Mouse (Mus musculus): ENCODE measurements around the gene Hnrnpk.
"Not testable (repeated sequence)": the region's sequence is repeated elsewhere in the genome, so short reads cannot be mapped to it uniquely, and the experiment has no call there.

Hnrnpk gene

GRCm38 (mm10) chr13:58403243-58403642 is at the start of gene Hnrnpk:
Gene Hnrnpk (minus strand): TSS chr13:58403343.
- in situ Hi-C loops (cut with MboI, MseI), result not testable (repeated sequence)

GRCm38 (mm10) chr13:58452246-58452645 is 49.1 kb upstream of the Hnrnpk start:
- in situ Hi-C loops (cut with MboI, MseI), result no loop called here

GRCm38 (mm10) chr13:58450459-58451182 is 47.5 kb upstream of the Hnrnpk start:
- in situ Hi-C loops (cut with MboI, MseI), result no loop called here

GRCm38 (mm10) chr13:58446541-58446940 is 43.4 kb upstream of the Hnrnpk start:
- in situ Hi-C loops (cut with MboI, MseI), result no loop called here

- in situ Hi-C loops (cut with MboI, MseI), result no loop called here
Measured at GRCm38 (mm10) chr13:58443787-58444186, 40.6 kb upstream of the Hnrnpk start.

GRCm38 (mm10) chr13:58443326-58443725 is 40.2 kb upstream of the Hnrnpk start:
- in situ Hi-C loops (cut with MboI, MseI), result no loop called here

- in situ Hi-C loops (cut with MboI, MseI), result no loop called here
Measured at GRCm38 (mm10) chr13:58439716-58440115, 36.6 kb upstream of the Hnrnpk start.

- in situ Hi-C loops (cut with MboI, MseI), result no loop called here
Measured at GRCm38 (mm10) chr13:58423061-58423660, 20.0 kb upstream of the Hnrnpk start.

- in situ Hi-C loops (cut with MboI, MseI), result no loop called here
Measured at GRCm38 (mm10) chr13:58422242-58422641, 19.1 kb upstream of the Hnrnpk start.

GRCm38 (mm10) chr13:58421026-58421425 is 17.9 kb upstream of the Hnrnpk start:
- in situ Hi-C loops (cut with MboI, MseI), result no loop called here

- in situ Hi-C loops (cut with MboI, MseI), result no loop called here
Measured at GRCm38 (mm10) chr13:58419266-58419665, 16.1 kb upstream of the Hnrnpk start.

- in situ Hi-C loops (cut with MboI, MseI), result no loop called here
Measured at GRCm38 (mm10) chr13:58418656-58419055, 15.5 kb upstream of the Hnrnpk start.

GRCm38 (mm10) chr13:58415838-58416237 is 12.7 kb upstream of the Hnrnpk start:
- in situ Hi-C loops (cut with MboI, MseI), result no loop called here

- in situ Hi-C loops (cut with MboI, MseI), result no loop called here
Measured at GRCm38 (mm10) chr13:58415374-58415773, 12.2 kb upstream of the Hnrnpk start.

GRCm38 (mm10) chr13:58411073-58411472 is 7.9 kb upstream of the Hnrnpk start:
- in situ Hi-C loops (cut with MboI, MseI), result no loop called here

GRCm38 (mm10) chr13:58402744-58403110 is 416 bp downstream of the Hnrnpk start:
- in situ Hi-C loops (cut with MboI, MseI), result no loop called here

- in situ Hi-C loops (cut with MboI, MseI), result no loop called here
Measured at GRCm38 (mm10) chr13:58402003-58402743, 970 bp downstream of the Hnrnpk start, which contains the start of gene Rmi1. Gene Rmi1 (plus strand): TSS chr13:58402248.

- in situ Hi-C loops (cut with MboI, MseI), result no loop called here
Measured at GRCm38 (mm10) chr13:58401135-58402002, 1.8 kb downstream of the Hnrnpk start.

GRCm38 (mm10) chr13:58400576-58400975 is 2.6 kb downstream of the Hnrnpk start:
- in situ Hi-C loops (cut with MboI, MseI), result no loop called here

GRCm38 (mm10) chr13:58397651-58398050 is 5.5 kb downstream of the Hnrnpk start:
- in situ Hi-C loops (cut with MboI, MseI), result loop anchor here (25.0 kb wide), 1 partner anchor 235 kb away; the partner anchor contains the start of gene Idnk

GRCm38 (mm10) chr13:58394392-58394791 is 8.8 kb downstream of the Hnrnpk start:
- in situ Hi-C loops (cut with MboI, MseI), result loop anchor here (25.0 kb wide), 1 partner anchor 232 kb away; the partner anchor contains the start of gene Idnk
